ENCODE assay signal across 18 mouse cellular contexts in the genomic region with DNA sequence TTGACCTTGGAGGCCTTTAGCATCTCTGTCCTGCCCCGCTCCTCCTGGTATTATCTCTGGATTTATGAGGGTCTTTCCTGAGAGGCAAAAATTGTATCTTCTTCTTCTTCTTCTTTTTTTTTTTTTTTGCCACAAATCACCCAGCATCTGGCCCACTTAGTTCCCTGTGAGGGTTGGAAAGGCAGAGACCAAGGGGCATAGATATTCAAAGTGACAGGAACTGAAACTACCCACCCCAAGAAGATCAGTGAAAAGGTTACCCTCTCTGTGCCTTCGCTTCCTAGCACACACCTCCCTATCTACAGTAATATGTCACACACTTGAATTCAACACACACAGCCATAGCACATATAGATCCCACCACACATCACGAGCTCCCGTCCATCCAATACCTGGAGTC. TPM values are rescaled to one million over a fixed set of nuclear protein-coding genes. Genes with fewer than 3 reads are reported as not detected.
A peak's percentile ranks its signal among the peaks of the same experiment; 100 is the strongest.
DNase-seq lines count a peak whose midpoint lies in the region; ATAC-seq and TF ChIP-seq lines count a peak whose summit lies in the region.
"Had no signal": no experiment of that assay in that cellular context is flagged by ENCODE, and none has a peak within 500 bp of the region (broad histone marks: within the 10 kb centered on the region; RNA-seq: fewer than 3 reads in every experiment).

No protein-coding gene starts in this region.

- dilution Hi-C loops in CH12.LX (cut with MboI; ENCODE audit: extremely low pct_ligation_motif_present, extremely low pct_unique_long_range_greater_than_20kb, low sequenced_read_pairs): no loop called here

- DNase-seq in A20 (ENCODE audit: low read depth, low spot score): peak; percentile 62
- peak; percentile 62 for DNase-seq in CH12.LX (ENCODE audit: extremely low read depth)
- DNase-seq in midbrain, embryonic 14.5 days: no peak
- no peak for DNase-seq in thymus, adult 2 months
- no peak for DNase-seq in lung, postnatal 36 days
- no peak for DNase-seq in gastrocnemius, adult 8-10 months (ENCODE audit: low spot score in 2 of 2)
- DNase-seq in frontal cortex, adult 2 months (ENCODE audit: extremely low spot score in 1 of 2, low spot score in 1 of 2): no peak
- DNase-seq: gastrocnemius, postnatal 36 days; liver, embryonic 13.5 days; lung, postnatal 10 days had no signal

- H3K9me3 ChIP-seq in CH12.LX (replicated peaks; ENCODE audit: low read length): no peaks in the 10 kb centered on the region
- no peaks in the 10 kb centered on the region for H3K9me3 ChIP-seq in midbrain, embryonic 14.5 days (ENCODE audit: control insufficient read depth, low read length)
- H3K9me3 ChIP-seq: heart, embryonic 13.5 days; liver, embryonic 13.5 days had no signal

- H3K36me3 ChIP-seq in CH12.LX (replicated peaks in 1 of 2; ENCODE audit: control insufficient read depth in 1 of 2, insufficient read depth in 1 of 2, low read length in 1 of 2): no peaks in the 10 kb centered on the region
- no peaks in the 10 kb centered on the region for H3K36me3 ChIP-seq in midbrain, embryonic 14.5 days (ENCODE audit: control insufficient read depth, insufficient read depth, low read length)
- no peaks in the 10 kb centered on the region for H3K36me3 ChIP-seq in thymus, adult 2 months (ENCODE audit: control insufficient read depth, insufficient read depth, low read length)
- H3K36me3 ChIP-seq: heart, embryonic 13.5 days; liver, embryonic 13.5 days had no signal

- no peaks in the 10 kb centered on the region for H3K79me2 ChIP-seq in CH12.LX (replicated peaks; ENCODE audit: control insufficient read depth, extremely low read depth, insufficient read depth, poor library complexity, severe bottlenecking)

- TF ChIP-seq CTCF in CH12.LX (conservative IDR thresholded peaks at IDR 0.05 in 1 of 2, IDR thresholded peaks at IDR 0.05 in 1 of 2; ENCODE audit: low read depth in 2 of 2, low read length in 2 of 2): no peak
- no peak for TF ChIP-seq CTCF in thymus, adult 2 months (IDR thresholded peaks at IDR 0.05; ENCODE audit: borderline replicate concordance, control insufficient read depth, extremely low read depth, insufficient read depth, low read length, poor library complexity)

- peak; percentile 94 for TF ChIP-seq EP300 in CH12.LX (IDR thresholded peaks at IDR 0.05; ENCODE audit: low read length)

- no peak; the same call in 1 of the 2 replicates for TF ChIP-seq RAD21 in CH12.LX (IDR thresholded peaks at IDR 0.05; ENCODE audit: low read depth, low read length)

- in situ Hi-C loops in CH12.LX (cut with MboI; ENCODE audit: low pct_ligation_motif_present, low pct_unique_long_range_greater_than_20kb, low sequenced_read_pairs): no loop called here

- no peak overlapping the region for H3K9ac ChIP-seq in CH12.LX (ENCODE audit: insufficient read depth, low read depth)
- H3K9ac ChIP-seq in midbrain, embryonic 14.5 days (replicated peaks; ENCODE audit: low read length): no peak overlapping the region
- H3K9ac ChIP-seq: liver, embryonic 13.5 days had no signal

- H3K4me2 ChIP-seq in CH12.LX (ENCODE audit: insufficient read depth, low read depth, poor library complexity, severe bottlenecking): peak overlapping the region; percentile 99
- H3K4me2 ChIP-seq in midbrain, embryonic 14.5 days (ENCODE audit: low read length): peak overlapping the region; percentile 57; the same call in 1 of the 2 replicates

- TF ChIP-seq POLR2A in CH12.LX (IDR thresholded peaks at IDR 0.05; ENCODE audit: low read depth, low read length): no peak
- TF ChIP-seq POLR2A in thymus, adult 2 months (IDR thresholded peaks at IDR 0.05; ENCODE audit: control insufficient read depth, extremely low read depth, insufficient read depth, low read length, poor library complexity): no peak

- H3K27me3 ChIP-seq in CH12.LX (replicated peaks): peaks cover 4% of the 10 kb centered on the region
- no peaks in the 10 kb centered on the region for H3K27me3 ChIP-seq in midbrain, embryonic 14.5 days (ENCODE audit: control insufficient read depth, insufficient read depth, low read length)
- H3K27me3 ChIP-seq in thymus, adult 2 months (ENCODE audit: control insufficient read depth, insufficient read depth, low read length): no peaks in the 10 kb centered on the region

- peaks cover 16 to 32% of the 10 kb centered on the region in 2 experiments for H3K4me1 ChIP-seq in CH12.LX (ENCODE audit: control insufficient read depth in 1 of 2, insufficient read depth in 2 of 2)
- peaks cover 19% of the 10 kb centered on the region for H3K4me1 ChIP-seq in midbrain, embryonic 14.5 days (ENCODE audit: control insufficient read depth, insufficient read depth, low read length)
- H3K4me1 ChIP-seq in thymus, adult 2 months (replicated peaks; ENCODE audit: control insufficient read depth, insufficient read depth, low read length): no peaks in the 10 kb centered on the region

- H3K27ac ChIP-seq in CH12.LX (ENCODE audit: insufficient read depth, low read depth): no peak overlapping the region
- H3K27ac ChIP-seq in midbrain, embryonic 14.5 days (replicated peaks; ENCODE audit: low read depth, low read length): peak overlapping the region; percentile 79; the same call in 1 of the 2 replicates
- H3K27ac ChIP-seq in thymus, adult 2 months (ENCODE audit: control insufficient read depth, insufficient read depth, low read length): no peak overlapping the region
- H3K27ac ChIP-seq: heart, embryonic 13.5 days; kidney, postnatal 0 days; liver, embryonic 13.5 days; stomach, postnatal 0 days had no signal

- H3K4me3 ChIP-seq in CH12.LX (replicated peaks in 1 of 3; ENCODE audit: low read depth in 2 of 3, low read length in 2 of 3, poor library complexity in 1 of 3): no peak overlapping the region
- H3K4me3 ChIP-seq in midbrain, embryonic 14.5 days (replicated peaks; ENCODE audit: low read depth, low read length): no peak overlapping the region; the same call in 1 of the 2 replicates
- no peak overlapping the region for H3K4me3 ChIP-seq in thymus, adult 2 months (ENCODE audit: control insufficient read depth, insufficient read depth, low read length)
- H3K4me3 ChIP-seq: liver, embryonic 13.5 days had no signal

- WGBS in midbrain, embryonic 14.5 days: 92% methylated on average over 4 of the region's 4 CpGs
- 79% methylated on average over 4 of the region's 4 CpGs for WGBS in thymus, adult 2 months

- peak; percentile 86 for ATAC-seq in granulocyte monocyte progenitor cell, adult 5-6 weeks (replicated peaks; ENCODE audit: poor library complexity, severe bottlenecking)
- ATAC-seq in midbrain, embryonic 14.5 days (ENCODE audit: low FRiP score, low TSS enrichment): no peak
- ATAC-seq: inflammation-experienced regulatory T-cells, adult 6 months; Patski had no signal

TF ChIP-seq in CH12.LX, 34 proteins besides CTCF, POLR2A, EP300 and RAD21:
- TF ChIP-seq RCOR1 (conservative IDR thresholded peaks at IDR 0.05; ENCODE audit: low read depth, low read length) (0 out of 2 replicates have a peak, but pooled peaks have one; percentile 65), USF2 (conservative IDR thresholded peaks at IDR 0.05; ENCODE audit: low read depth, low read length) (no peak), MAFK (IDR thresholded peaks at IDR 0.05; ENCODE audit: insufficient replicate concordance, low read length) (no peak), JUN (IDR thresholded peaks at IDR 0.05; ENCODE audit: insufficient read depth, low read depth, low read length) (no peak), CHD2 (IDR thresholded peaks at IDR 0.05; ENCODE audit: low read length) (peak; percentile 46; the same call in 1 of the 2 replicates), NELFE (IDR thresholded peaks at IDR 0.05; ENCODE audit: low read depth, low read length) (no peak), IRF4 (IDR thresholded peaks at IDR 0.05; ENCODE audit: low read depth, low read length) (peak; percentile 90), MEF2A (IDR thresholded peaks at IDR 0.05; ENCODE audit: borderline replicate concordance, low read depth, low read length) (peak; percentile 39; the same call in 1 of the 2 replicates), NRF1 (IDR thresholded peaks at IDR 0.05; ENCODE audit: low read depth, low read length) (no peak), HCFC1 (IDR thresholded peaks at IDR 0.05; ENCODE audit: low read depth, low read length) (no peak), TCF12 (IDR thresholded peaks at IDR 0.05; ENCODE audit: low read depth, low read length) (0 out of 2 replicates have a peak, but pooled peaks have one; percentile 22), BHLHE40 (IDR thresholded peaks at IDR 0.05; ENCODE audit: low read depth, low read length) (0 out of 2 replicates have a peak, but pooled peaks have one; percentile 3), KAT2A (IDR thresholded peaks at IDR 0.05; ENCODE audit: insufficient replicate concordance, low read length) (no peak), JUND (conservative IDR thresholded peaks at IDR 0.05; ENCODE audit: low read depth, low read length) (no peak), ZNF384 (IDR thresholded peaks at IDR 0.05; ENCODE audit: low read depth, low read length) (peak; percentile 88), ELF1 (IDR thresholded peaks at IDR 0.05; ENCODE audit: low read depth, low read length) (no peak)

RNA-seq across cellular contexts. Expression of gene Sirpa, which starts 17.5 kb away (rescaled TPM):
- total RNA-seq in CH12.LX (2012; rRNA removed): 25.4 and 27.1 TPM in 2 replicates
- 20.4 and 24.2 TPM in 2 replicates for total RNA-seq in CH12.LX (2014; rRNA removed)
- 30.6 and 32.7 TPM in 2 replicates for polyA plus RNA-seq in CH12.LX (2012; ENCODE audit: insufficient read length, low read depth)
- total RNA-seq in granulocyte monocyte progenitor cell, adult 5-6 weeks (2014; fragmentation: Nextera tagmentation): 77.4 and 88.0 TPM in 2 replicates
- 63.8 and 83.6 TPM in 2 replicates for total RNA-seq in granulocyte monocyte progenitor cell, adult 5-6 weeks (2017)
- polyA plus RNA-seq in midbrain, embryonic 14.5 days (2014; fragmentation: Nextera tagmentation; extraction: Ambion mirVana): 28.3 and 35.7 TPM in 2 replicates
- polyA plus RNA-seq in thymus, adult 2 months (2012; rRNA removed): 56.0 and 63.1 TPM in 2 replicates
- 1 to 10 TPM; 4.0 to 9.7 (median 5.3) TPM for total RNA-seq in gastrocnemius, adult 8-10 months (2022)
- 276 and 309 TPM in 2 replicates for polyA plus RNA-seq in frontal cortex, adult 2 months (2012; rRNA removed)

RNA-seq across cellular contexts. Expression of gene F830045P16Rik, which starts 38.7 kb away (rescaled TPM):
- total RNA-seq in CH12.LX (2012; rRNA removed) (not detected in 2 replicates), CH12.LX (2014; rRNA removed) (not detected in 2 replicates)
- polyA plus RNA-seq in CH12.LX (2012; ENCODE audit: insufficient read length, low read depth): not detected in 2 replicates
- total RNA-seq in granulocyte monocyte progenitor cell, adult 5-6 weeks (2014; fragmentation: Nextera tagmentation): not detected in 2 replicates
- 0.15 TPM in 1 of 2 replicates, not detected in the other for total RNA-seq in granulocyte monocyte progenitor cell, adult 5-6 weeks (2017)
- polyA plus RNA-seq in midbrain, embryonic 14.5 days (2014; fragmentation: Nextera tagmentation; extraction: Ambion mirVana): not detected in 2 replicates
- polyA plus RNA-seq in thymus, adult 2 months (2012; rRNA removed): 0.12 TPM in 1 of 2 replicates, not detected in the other
- not detected for total RNA-seq in gastrocnemius, adult 8-10 months (2022)
- polyA plus RNA-seq in frontal cortex, adult 2 months (2012; rRNA removed): 0.06 and 0.14 TPM in 2 replicates
- total RNA-seq: gastrocnemius, postnatal 36 days had no signal
- polyA plus RNA-seq: brain, embryonic 14.5 days; heart, embryonic 13.5 days; inflammation-experienced regulatory T-cells, adult 6 months; kidney, postnatal 0 days; liver, embryonic 13.5 days; Patski; small intestine, adult 2 months had no signal

Comparison
In these comparisons a context has a peak if more than half of its experiments do, and no peak if none do; other contexts are left out.
1. DNase-seq: peak in A20 (single experiment) and CH12.LX (single experiment); none in midbrain, embryonic 14.5 days (single experiment), thymus, adult 2 months (single experiment), lung, postnatal 36 days (single experiment), gastrocnemius, adult 8-10 months (0 of 2) and frontal cortex, adult 2 months (0 of 2).